Mouse (Mus musculus): ENCODE results near the gene Grb2.

The Grb2 gene

GRCm38 (mm10) chr11:115708209-115708876 is at the start of gene Grb2:
Gene Grb2 (minus strand): TSS chr11:115708597.
- DNase-seq (ENCODE audit: low read depth, low spot score), result peak; percentile 98

- no peak for DNase-seq (ENCODE audit: low read depth, low spot score)
Observed at GRCm38 (mm10) chr11:115753485-115753884, 45.1 kb upstream of the Grb2 start.

- DNase-seq (ENCODE audit: low read depth, low spot score), result no peak
Observed at GRCm38 (mm10) chr11:115752653-115753052, 44.3 kb upstream of the Grb2 start.

GRCm38 (mm10) chr11:115751725-115752124 is 43.3 kb upstream of the Grb2 start:
- DNase-seq (ENCODE audit: low read depth, low spot score), result peak; percentile 47

- no peak for DNase-seq (ENCODE audit: low read depth, low spot score)
Observed at GRCm38 (mm10) chr11:115749834-115750233, 41.4 kb upstream of the Grb2 start.

GRCm38 (mm10) chr11:115747351-115747750 is 39.0 kb upstream of the Grb2 start:
- DNase-seq (ENCODE audit: low read depth, low spot score), result peak; percentile 74

GRCm38 (mm10) chr11:115746762-115747161 is 38.4 kb upstream of the Grb2 start:
- peak; percentile 76 for DNase-seq (ENCODE audit: low read depth, low spot score)

- DNase-seq (ENCODE audit: low read depth, low spot score), result peak; percentile 76
Observed at GRCm38 (mm10) chr11:115746109-115746508, 37.7 kb upstream of the Grb2 start.

GRCm38 (mm10) chr11:115744385-115744784 is 36.0 kb upstream of the Grb2 start:
- no peak for DNase-seq (ENCODE audit: low read depth, low spot score)

- no peak for DNase-seq (ENCODE audit: low read depth, low spot score)
Observed at GRCm38 (mm10) chr11:115742926-115743325, 34.5 kb upstream of the Grb2 start.

- no peak for DNase-seq (ENCODE audit: low read depth, low spot score)
Observed at GRCm38 (mm10) chr11:115741070-115741469, 32.7 kb upstream of the Grb2 start.

GRCm38 (mm10) chr11:115738275-115738885 is 30.0 kb upstream of the Grb2 start:
- no peak for DNase-seq (ENCODE audit: low read depth, low spot score)

GRCm38 (mm10) chr11:115737608-115738208 is 29.3 kb upstream of the Grb2 start:
- no peak for DNase-seq (ENCODE audit: low read depth, low spot score)

GRCm38 (mm10) chr11:115734041-115734686 is 25.8 kb upstream of the Grb2 start:
- DNase-seq (ENCODE audit: low read depth, low spot score), result no peak

- DNase-seq (ENCODE audit: low read depth, low spot score), result no peak
Observed at GRCm38 (mm10) chr11:115723231-115723630, 14.8 kb upstream of the Grb2 start.

- peak; percentile 75 for DNase-seq (ENCODE audit: low read depth, low spot score)
Observed at GRCm38 (mm10) chr11:115722638-115723037, 14.2 kb upstream of the Grb2 start.

GRCm38 (mm10) chr11:115717660-115718390 is 9.4 kb upstream of the Grb2 start:
- DNase-seq (ENCODE audit: low read depth, low spot score), result peak; percentile 41

- DNase-seq (ENCODE audit: low read depth, low spot score), result peak; percentile 69
Observed at GRCm38 (mm10) chr11:115716410-115717338, 8.3 kb upstream of the Grb2 start.

GRCm38 (mm10) chr11:115714491-115714890 is 6.1 kb upstream of the Grb2 start:
- DNase-seq (ENCODE audit: low read depth, low spot score), result peak; percentile 76

- DNase-seq (ENCODE audit: low read depth, low spot score), result no peak
Observed at GRCm38 (mm10) chr11:115713447-115713846, 5.0 kb upstream of the Grb2 start.
